Mouse (Mus musculus) ES-Bruce4 (cell line): Measurements from ENCODE around the gene Olfr982. TPM values are rescaled to one million over a fixed set of nuclear protein-coding genes. Genes with fewer than 3 reads are reported as not detected.

ENCODE experiments used
- H3K27ac ChIP-seq: 2 replicates; pipeline ENCODE4 v1.5.1; 2012; ENCODE audit warnings: low read length, inconsistent platforms; ENCODE audit not compliant: insufficient read depth
- H3K27me3 ChIP-seq: 2 replicates; pipeline ENCODE4 v1.6.1; 2012; ENCODE audit warnings: mild to moderate bottlenecking, low read length, inconsistent platforms; ENCODE audit not compliant: control insufficient read depth, poor library complexity, insufficient read depth, severe bottlenecking
- H3K36me3 ChIP-seq: 2 replicates; pipeline ENCODE4 v1.6.1; 2012; ENCODE audit warnings: inconsistent platforms, mild to moderate bottlenecking, low read length, moderate library complexity; ENCODE audit not compliant: control insufficient read depth, poor library complexity, insufficient read depth, severe bottlenecking
- H3K4me1 ChIP-seq: one replicate; pipeline ENCODE4 v1.8.1; 2011; ENCODE audit warnings: low read length; ENCODE audit not compliant: control insufficient read depth, insufficient read depth
- H3K4me3 ChIP-seq: 2 replicates; pipeline ENCODE4 v1.5.1; 2011; ENCODE audit warnings: low read depth, mild to moderate bottlenecking, low read length
- H3K9ac ChIP-seq: 2 replicates; pipeline ENCODE4 v1.6.1; 2012; ENCODE audit warnings: low read depth, mild to moderate bottlenecking, inconsistent platforms; ENCODE audit not compliant: poor library complexity, severe bottlenecking
- H3K9me3 ChIP-seq: replicated peaks from 2 replicates; pipeline ENCODE4 v1.6.1; 2012; ENCODE audit warnings: mild to moderate bottlenecking, low read length, inconsistent platforms; ENCODE audit not compliant: control insufficient read depth, poor library complexity, insufficient read depth, severe bottlenecking
- CTCF ChIP-seq: IDR thresholded peaks from one replicate; pipeline ENCODE4 v1.8.1; 2011; ENCODE audit warnings: low read depth, low read length
- EP300 ChIP-seq: IDR thresholded peaks from 2 replicates; pipeline ENCODE4 v1.6.1; 2011; ENCODE audit warnings: low read depth, low read length; ENCODE audit not compliant: insufficient read depth
- POLR2A ChIP-seq: IDR thresholded peaks from one replicate; pipeline ENCODE4 v1.8.1; 2011; ENCODE audit warnings: low read length; ENCODE audit not compliant: insufficient read depth
- polyA plus RNA-seq: library from polyadenylated mRNA; stranded (reverse); fragments of >200 nt; gene quantifications from 2 replicates; pipeline ENCODE4 v1.2.4, GENCODE M21; 2011; ENCODE audit warnings: low read depth; ENCODE audit not compliant: missing spikeins, insufficient read depth, insufficient read length

The Olfr982 gene
- polyA plus RNA-seq, 1 experiment: not detected

- no peak overlapping the region for H3K9ac ChIP-seq
- no peaks in the 10 kb centered on the region for H3K9me3 ChIP-seq
- H3K4me1 ChIP-seq: no peaks in the 10 kb centered on the region
- no peak for TF ChIP-seq EP300
- no peak for TF ChIP-seq POLR2A
- no peak for TF ChIP-seq CTCF
- no peaks in the 10 kb centered on the region for H3K27me3 ChIP-seq
- no peak overlapping the region for H3K27ac ChIP-seq
- H3K36me3 ChIP-seq: no peaks in the 10 kb centered on the region
- H3K4me3 ChIP-seq: no peak overlapping the region
Measured at GRCm38 (mm10) chr9:40117287-40117659, 43.6 kb downstream of the Olfr982 start.

Other genes starting within 250 kb of the Olfr982 start
- gene Olfr971, start 237.0 kb upstream of the Olfr982 start, polyA plus RNA-seq: not detected in 2 replicates
- not detected in 2 replicates for gene Olfr972, start 207.4 kb upstream of the Olfr982 start, polyA plus RNA-seq
- gene Olfr229, start 166.5 kb upstream of the Olfr982 start, polyA plus RNA-seq: not detected in 2 replicates
- not detected in 2 replicates for gene Olfr974, start 136.3 kb upstream of the Olfr982 start, polyA plus RNA-seq
- 0.36 TPM in 1 of 2 replicates, not detected in the other for gene Olfr975, start 121.8 kb upstream of the Olfr982 start, polyA plus RNA-seq
- 0.19 TPM in 1 of 2 replicates, not detected in the other for gene Olfr976, start 112.7 kb upstream of the Olfr982 start, polyA plus RNA-seq
- gene Olfr978, start 81.7 kb upstream of the Olfr982 start, polyA plus RNA-seq: not detected in 2 replicates
- gene Olfr979, start 70.4 kb upstream of the Olfr982 start, polyA plus RNA-seq: not detected in 2 replicates
- gene Olfr980, start 64.2 kb upstream of the Olfr982 start, polyA plus RNA-seq: not detected in 2 replicates
- gene Olfr981, start 52.4 kb upstream of the Olfr982 start, polyA plus RNA-seq: 0.15 TPM in 1 of 2 replicates, not detected in the other
- 0.16 and 0.21 TPM in 2 replicates for gene Olfr983, start 19.8 kb downstream of the Olfr982 start, polyA plus RNA-seq
- 0.42 and 0.43 TPM in 2 replicates for gene Olfr984, start 40.4 kb downstream of the Olfr982 start, polyA plus RNA-seq
- 0.64 and 0.87 TPM in 2 replicates for gene Olfr985, start 56.4 kb downstream of the Olfr982 start, polyA plus RNA-seq
- gene Tmem225, start 74.3 kb downstream of the Olfr982 start, polyA plus RNA-seq: not detected in 2 replicates
- gene Olfr986, start 107.1 kb downstream of the Olfr982 start, polyA plus RNA-seq: not detected in 2 replicates
- gene Zfp202, start 118.5 kb downstream of the Olfr982 start, polyA plus RNA-seq: 2.5 and 2.6 TPM in 2 replicates
- gene Scn3b, start 195.4 kb downstream of the Olfr982 start, polyA plus RNA-seq: 7.2 and 9.9 TPM in 2 replicates